Mouse (Mus musculus) embryonic facial prominence, embryonic 14.5 days (tissue): ENCODE data around the gene Mbd5. TPM values are rescaled to one million over a fixed set of nuclear protein-coding genes. Genes with fewer than 3 reads are reported as not detected.
A peak's percentile ranks its signal among the peaks of the same experiment; 100 is the strongest.

Experiments
- ATAC-seq: fragments of 200-750 bp; cut with Nextera tagmentation; 2 replicates; pipeline ENCODE4 v1.8.0; 2017; ENCODE audit warnings: low read depth, moderate number of reproducible peaks, moderate TSS enrichment
- DNase-seq: peaks from one replicate; pipeline ENCODE4 v3.0.0-alpha.2; 2015; ENCODE audit warnings: low spot score
- H3K27ac ChIP-seq: fragments of 300-500 bp; sonication (generic); replicated peaks from 2 replicates; pipeline ENCODE4 v1.5.1; 2014; ENCODE audit warnings: low read depth, mild to moderate bottlenecking, low read length, moderate library complexity
- H3K27me3 ChIP-seq: fragments of 300-500 bp; sonication (generic); replicated peaks from 2 replicates; pipeline ENCODE4 v1.6.1; 2014; ENCODE audit warnings: low read length; ENCODE audit not compliant: control insufficient read depth, insufficient read depth
- H3K36me3 ChIP-seq: fragments of 300-500 bp; sonication (generic); 2 replicates; pipeline ENCODE4 v1.6.1; 2014; ENCODE audit warnings: low read length, mixed read lengths; ENCODE audit not compliant: control insufficient read depth, insufficient read depth
- H3K4me1 ChIP-seq: fragments of 300-500 bp; sonication (generic); 2 replicates; pipeline ENCODE4 v1.6.1; 2014; ENCODE audit warnings: antibody characterized with exemption, low read length; ENCODE audit not compliant: control insufficient read depth, insufficient read depth
- H3K4me2 ChIP-seq: fragments of 300-500 bp; sonication (generic); 2 replicates; pipeline ENCODE4 v1.6.1; 2014; ENCODE audit warnings: low read depth, mild to moderate bottlenecking, low read length, moderate library complexity, mixed read lengths
- H3K4me3 ChIP-seq: fragments of 300-500 bp; sonication (generic); 2 replicates; pipeline ENCODE4 v1.5.1; 2014; ENCODE audit warnings: low read depth, mild to moderate bottlenecking, low read length
- H3K9ac ChIP-seq: fragments of 300-500 bp; sonication (generic); 2 replicates; pipeline ENCODE4 v1.6.1; 2014; ENCODE audit warnings: low read depth, mild to moderate bottlenecking, low read length, moderate library complexity, mixed read lengths
- H3K9me3 ChIP-seq: fragments of 300-500 bp; sonication (generic); 2 replicates; pipeline ENCODE4 v1.6.1; 2016; ENCODE audit warnings: low read length; ENCODE audit not compliant: control insufficient read depth
- WGBS: fragments of 180-500 bp; shearing (Covaris S2); extraction: QIAGEN DNeasy Blood & Tissue Kit; methylation state at CpG from one replicate; pipeline ENCODE4 v1.1.7; 2014; 5-methylcytosine and 5-hydroxymethylcytosine counted together
- polyA plus RNA-seq: library from polyadenylated mRNA; unstranded; fragments of >200 nt; fragmentation: Nextera tagmentation; extraction: Ambion mirVana; gene quantifications from 2 replicates; pipeline ENCODE4 v1.2.1, GENCODE M21; 2014

Mbd5 gene
- polyA plus RNA-seq, 1 experiment from 2014 or later: 23.5 TPM

- Histone ChIP-seq H3K9ac (no peak overlapping the region), H3K4me1 (no peaks in the 10 kb centered on the region), H3K4me3 (no peak overlapping the region), H3K27me3 (no peaks in the 10 kb centered on the region), H3K9me3 (no peaks in the 10 kb centered on the region), H3K36me3 (no peaks in the 10 kb centered on the region), H3K27ac (no peak overlapping the region), H3K4me2 (no peak overlapping the region)
- ATAC-seq: no peak
- WGBS: 47% methylated on average over 4 of the region's 4 CpGs
- no peak for DNase-seq
These were observed 410.4 kb downstream of the Mbd5 start for GRCm38 (mm10) chr2:49359706-49360105.

GRCm38 (mm10) chr2:49364546-49364945, 415.2 kb downstream of the Mbd5 start:
- no peaks in the 10 kb centered on the region for H3K4me1 ChIP-seq
- ATAC-seq (peak; percentile 72; the same call in 1 of the 2 replicates), DNase-seq (peak; percentile 56)
- no peaks in the 10 kb centered on the region for H3K27me3 ChIP-seq
- H3K36me3 ChIP-seq: no peaks in the 10 kb centered on the region
- no peak overlapping the region for H3K27ac ChIP-seq
- no peak overlapping the region for H3K4me2 ChIP-seq
- WGBS: 33% methylated on average over 5 of the region's 5 CpGs
- no peaks in the 10 kb centered on the region for H3K9me3 ChIP-seq
- H3K9ac ChIP-seq: no peak overlapping the region
- no peak overlapping the region for H3K4me3 ChIP-seq

- Histone ChIP-seq H3K27ac (no peak overlapping the region), H3K4me2 (no peak overlapping the region), H3K9me3 (no peaks in the 10 kb centered on the region)
These were observed 417.7 kb downstream of the Mbd5 start for GRCm38 (mm10) chr2:49366878-49367545.

GRCm38 (mm10) chr2:49367546-49367917, 418.2 kb downstream of the Mbd5 start:
- ATAC-seq (no peak), DNase-seq (no peak)
- H3K27me3 ChIP-seq: no peaks in the 10 kb centered on the region
- WGBS: 61% methylated on average over 17 of the region's 17 CpGs
- H3K36me3 ChIP-seq: no peaks in the 10 kb centered on the region
- no peak overlapping the region for H3K27ac ChIP-seq
- no peak overlapping the region for H3K4me3 ChIP-seq
- H3K9ac ChIP-seq: no peak overlapping the region
- H3K9me3 ChIP-seq: no peaks in the 10 kb centered on the region
- H3K4me2 ChIP-seq: no peak overlapping the region
- H3K4me1 ChIP-seq: no peaks in the 10 kb centered on the region

More at GRCm38 (mm10) chr2:49366878-49367545, 417.7 kb downstream of the Mbd5 start:
- Histone ChIP-seq H3K4me3 (no peak overlapping the region), H3K36me3 (no peaks in the 10 kb centered on the region), H3K9ac (no peak overlapping the region), H3K4me1 (no peaks in the 10 kb centered on the region), H3K27me3 (no peaks in the 10 kb centered on the region)
- DNase-seq (no peak), ATAC-seq (no peak)
- 87% methylated on average over 14 of the region's 14 CpGs for WGBS

- Histone ChIP-seq H3K4me2 (no peak overlapping the region), H3K9ac (no peak overlapping the region), H3K9me3 (no peaks in the 10 kb centered on the region), H3K27me3 (no peaks in the 10 kb centered on the region), H3K4me1 (no peaks in the 10 kb centered on the region), H3K4me3 (no peak overlapping the region), H3K36me3 (no peaks in the 10 kb centered on the region), H3K27ac (no peak overlapping the region)
- WGBS: 67% methylated on average over 5 of the region's 5 CpGs
- no peak for ATAC-seq
- DNase-seq: no peak
These were observed 422.3 kb downstream of the Mbd5 start for GRCm38 (mm10) chr2:49371632-49372031.

- DNase-seq (no peak), ATAC-seq (no peak)
- Histone ChIP-seq H3K27me3 (no peaks in the 10 kb centered on the region), H3K36me3 (no peaks in the 10 kb centered on the region), H3K27ac (no peak overlapping the region), H3K4me2 (no peak overlapping the region), H3K9me3 (no peaks in the 10 kb centered on the region), H3K4me3 (no peak overlapping the region), H3K9ac (no peak overlapping the region), H3K4me1 (no peaks in the 10 kb centered on the region)
- WGBS: 42% methylated on average over 3 of the region's 3 CpGs
These were observed 423.3 kb downstream of the Mbd5 start for GRCm38 (mm10) chr2:49372586-49372985.

Other genes starting within 250 kb of the Mbd5 start
- gene Acvr2a, start 135.4 kb upstream of the Mbd5 start, polyA plus RNA-seq: 19.6 and 25.3 TPM in 2 replicates
- 99.3 and 99.9 TPM in 2 replicates for gene Orc4, start 769 bp downstream of the Mbd5 start, polyA plus RNA-seq